Mouse (Mus musculus) lung, postnatal 0 days (tissue): ENCODE measurements around the gene Slc8a2. TPM values are rescaled to one million over a fixed set of nuclear protein-coding genes. Genes with fewer than 3 reads are reported as not detected.

Source experiments
- ATAC-seq: fragments of 200-750 bp; cut with Nextera tagmentation; 2 replicates; pipeline ENCODE4 v1.8.0; 2017; ENCODE audit warnings: moderate library complexity
- DNase-seq: peaks from one replicate; pipeline ENCODE4 v3.0.0-alpha.2; 2016; ENCODE audit warnings: low spot score
- H3K27ac ChIP-seq: fragments of 300-500 bp; sonication (generic); 2 replicates; pipeline ENCODE4 v1.5.1; 2014; ENCODE audit warnings: antibody characterized with exemption, mild to moderate bottlenecking, low read length, mixed read lengths
- H3K27me3 ChIP-seq: fragments of 300-500 bp; sonication (generic); replicated peaks from 2 replicates; pipeline ENCODE4 v1.6.1; 2014; ENCODE audit warnings: low read length, mixed read lengths; ENCODE audit not compliant: insufficient read depth
- H3K36me3 ChIP-seq: fragments of 300-500 bp; sonication (generic); 2 replicates; pipeline ENCODE4 v1.6.1; 2014; ENCODE audit warnings: low read length, mixed read lengths; ENCODE audit not compliant: insufficient read depth
- H3K4me1 ChIP-seq: fragments of 300-500 bp; sonication (generic); 2 replicates; pipeline ENCODE4 v1.6.1; 2014; ENCODE audit warnings: antibody characterized with exemption, low read depth, low read length, mixed read lengths; ENCODE audit not compliant: insufficient read depth
- H3K4me2 ChIP-seq: fragments of 300-500 bp; sonication (generic); replicated peaks from 2 replicates; pipeline ENCODE4 v1.6.1; 2014; ENCODE audit warnings: low read depth, mild to moderate bottlenecking, low read length, moderate library complexity, mixed read lengths
- H3K4me3 ChIP-seq: fragments of 300-500 bp; sonication (generic); 2 replicates; pipeline ENCODE4 v1.5.1; 2014; ENCODE audit warnings: low read depth, low read length
- H3K9ac ChIP-seq: fragments of 300-500 bp; sonication (generic); replicated peaks from 2 replicates; pipeline ENCODE4 v1.6.1; 2014; ENCODE audit warnings: low read depth, mild to moderate bottlenecking
- H3K9me3 ChIP-seq: fragments of 300-500 bp; sonication (generic); 2 replicates; pipeline ENCODE4 v1.6.1; 2016; ENCODE audit warnings: low read length, mixed read lengths
- CTCF ChIP-seq: IDR thresholded peaks from 2 replicates; pipeline ENCODE4 v1.5.1; 2016; ENCODE audit warnings: antibody characterized with exemption, mild to moderate bottlenecking
- EP300 ChIP-seq: IDR thresholded peaks from 2 replicates; pipeline ENCODE4 v1.6.1; 2016; ENCODE audit warnings: antibody characterized with exemption, mild to moderate bottlenecking, control low read depth
- WGBS: fragments of 180-500 bp; shearing (Covaris S2); extraction: QIAGEN DNeasy Blood & Tissue Kit; methylation state at CpG from one replicate; pipeline ENCODE4 v1.1.7; 2014; 5-methylcytosine and 5-hydroxymethylcytosine counted together
- polyA plus RNA-seq: library from polyadenylated mRNA; unstranded; fragments of >200 nt; fragmentation: Nextera tagmentation; extraction: Ambion mirVana; gene quantifications from 2 replicates; pipeline ENCODE4 v1.2.1, GENCODE M21; 2015

The Slc8a2 gene
- 0.04 and 0.05 TPM in 2 replicates for polyA plus RNA-seq

DNA sequence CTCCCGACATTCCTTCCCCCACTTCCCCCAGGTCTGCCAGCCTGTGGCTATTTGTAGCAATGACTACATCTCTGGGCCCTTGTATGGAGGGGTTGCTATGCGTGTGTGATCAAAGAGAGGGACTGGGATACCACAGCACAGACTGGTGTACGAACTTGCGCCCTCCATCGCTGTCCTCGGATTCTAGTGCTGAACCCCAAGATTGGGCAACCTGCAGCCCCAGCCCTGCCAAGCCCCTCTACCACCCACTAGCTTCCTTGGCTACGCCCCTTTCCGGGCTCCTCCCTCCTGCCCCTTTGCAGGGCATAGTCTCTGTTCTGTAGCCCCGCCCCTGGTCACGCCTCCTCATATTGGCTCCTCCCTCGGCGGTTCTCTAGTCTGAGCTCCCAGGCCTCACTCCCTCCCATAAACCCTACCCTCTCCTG is at the start of gene Slc8a2:
TSS of gene Slc8a2 (plus strand) at position 406 of the 425 bp plus-strand sequence.
- TF ChIP-seq CTCF (no peak), EP300 (no peak)
- no peak within 1 kb of the TSS for H3K9ac ChIP-seq
- 5% methylated on average over 12 of the region's 12 CpGs for WGBS
- DNase-seq (peak; percentile 78), ATAC-seq (peak; percentile 85)
- 0 out of 2 replicates have a peak, but pooled peaks cover 2% of the 10 kb centered on the region for H3K27me3 ChIP-seq
- no peak within 1 kb of the TSS for H3K27ac ChIP-seq
- H3K4me3 ChIP-seq: peak within 1 kb of the TSS; percentile 41
- no peaks in the 10 kb centered on the region for H3K4me1 ChIP-seq
- H3K36me3 ChIP-seq: 0 out of 2 replicates have a peak, but pooled peaks cover 5% of the 10 kb centered on the region
- no peaks in the 10 kb centered on the region for H3K9me3 ChIP-seq
- peak within 1 kb of the TSS; percentile 68 for H3K4me2 ChIP-seq

DNA sequence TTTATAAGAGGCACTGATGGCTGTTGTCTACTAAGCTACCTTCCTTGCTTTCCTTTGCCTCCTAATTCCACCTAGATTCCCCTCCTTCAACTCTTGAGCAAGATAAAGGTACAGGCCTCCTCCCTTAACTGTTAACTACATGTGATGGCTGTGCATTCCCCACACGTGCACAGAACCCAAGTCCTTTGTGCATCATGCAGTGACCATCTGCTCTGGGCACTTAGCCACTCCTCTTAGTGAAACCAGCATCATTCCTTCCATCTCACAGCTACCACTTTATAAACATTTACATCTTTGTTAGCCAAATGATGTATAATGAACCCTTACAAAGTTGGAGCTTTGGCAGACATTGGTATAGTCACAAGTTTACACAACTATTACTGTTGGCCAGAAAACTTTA is 49.7 kb upstream of the Slc8a2 start:
- TF ChIP-seq EP300 (no peak), CTCF (no peak)
- no peaks in the 10 kb centered on the region for H3K27me3 ChIP-seq
- no peak for DNase-seq
- H3K27ac ChIP-seq: no peak overlapping the region
- 39% methylated on average over 1 of the region's 1 CpGs for WGBS
- H3K9me3 ChIP-seq: no peaks in the 10 kb centered on the region
- H3K4me2 ChIP-seq: no peak overlapping the region
- no peak overlapping the region for H3K4me3 ChIP-seq
- H3K36me3 ChIP-seq: no peaks in the 10 kb centered on the region
- H3K9ac ChIP-seq: no peak overlapping the region
- no peak for ATAC-seq
- no peaks in the 10 kb centered on the region for H3K4me1 ChIP-seq

DNA sequence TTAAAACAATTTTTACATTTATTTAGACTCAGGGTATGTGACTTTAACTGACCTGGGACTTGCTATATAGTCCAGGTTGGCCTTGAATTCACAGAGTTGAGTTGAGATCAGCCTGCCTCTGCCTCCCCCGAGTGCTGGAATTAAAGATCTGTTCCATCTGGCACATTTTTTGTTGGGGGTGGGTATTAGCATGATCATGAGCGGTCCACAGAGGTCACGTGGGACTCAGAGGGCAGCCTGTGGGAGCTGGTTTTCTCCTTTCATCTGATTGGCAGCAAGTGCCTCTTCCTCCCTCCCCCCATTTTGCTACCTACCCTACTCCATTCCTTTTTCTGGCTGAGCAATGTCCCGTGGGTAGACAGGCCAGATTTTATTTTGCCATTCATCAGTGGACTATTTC is 49.0 kb upstream of the Slc8a2 start:
- TF ChIP-seq CTCF: no peak
- TF ChIP-seq EP300: no peak
- ATAC-seq (no peak), DNase-seq (no peak)
- Histone ChIP-seq H3K27me3 (no peaks in the 10 kb centered on the region), H3K9ac (no peak overlapping the region), H3K36me3 (no peaks in the 10 kb centered on the region), H3K4me1 (no peaks in the 10 kb centered on the region), H3K4me3 (no peak overlapping the region), H3K4me2 (no peak overlapping the region), H3K27ac (no peak overlapping the region), H3K9me3 (no peaks in the 10 kb centered on the region)
- 50% methylated on average over 4 of the region's 4 CpGs for WGBS

DNA sequence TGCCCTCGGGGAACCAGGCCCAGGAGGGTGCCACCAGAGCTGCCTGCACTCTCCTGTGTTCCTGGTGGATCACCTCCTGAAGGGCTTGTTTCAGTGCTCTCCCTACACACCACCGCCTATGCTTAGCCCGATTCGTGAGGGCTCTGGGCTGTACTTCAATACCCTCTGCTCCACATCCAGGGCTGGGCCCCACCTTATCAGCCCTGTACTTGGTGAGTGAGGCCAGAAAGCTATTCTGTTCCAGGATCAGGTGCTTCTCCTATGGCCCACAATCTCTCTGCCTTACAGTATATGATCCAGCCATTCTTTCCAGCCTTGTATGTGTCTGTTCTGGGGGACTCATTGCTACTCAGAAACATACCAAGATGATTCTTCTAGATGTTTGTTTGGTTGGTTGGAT is 46.3 kb upstream of the Slc8a2 start:
- DNase-seq: no peak
- TF ChIP-seq CTCF (no peak), EP300 (no peak)
- 61% methylated on average over 4 of the region's 4 CpGs for WGBS
- H3K4me2 ChIP-seq: no peak overlapping the region
- H3K27ac ChIP-seq: no peak overlapping the region
- H3K36me3 ChIP-seq: no peaks in the 10 kb centered on the region
- H3K4me3 ChIP-seq: no peak overlapping the region
- no peak for ATAC-seq
- H3K27me3 ChIP-seq: no peaks in the 10 kb centered on the region
- H3K4me1 ChIP-seq: no peaks in the 10 kb centered on the region
- no peaks in the 10 kb centered on the region for H3K9me3 ChIP-seq
- H3K9ac ChIP-seq: no peak overlapping the region

DNA sequence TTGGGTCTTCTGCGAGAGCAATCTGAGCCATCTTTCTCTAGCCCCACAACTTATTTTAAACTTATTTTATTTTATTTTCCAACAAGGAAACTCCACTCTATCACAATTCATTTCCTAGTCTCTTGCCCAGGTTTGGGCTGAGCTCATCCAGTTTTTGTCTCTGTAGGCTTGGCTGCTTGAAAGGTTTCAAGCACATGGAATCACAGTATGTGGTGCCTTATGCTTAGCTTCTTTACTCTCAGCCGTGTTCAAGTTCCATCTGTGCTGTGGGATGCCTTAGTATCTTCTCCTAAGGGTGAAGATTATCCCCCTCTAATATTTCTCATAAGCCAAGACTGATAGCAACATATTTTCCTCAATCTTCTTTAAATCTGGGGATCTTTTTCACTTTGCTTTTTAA is 42.0 kb upstream of the Slc8a2 start:
- WGBS: 72% methylated on average over 2 of the region's 2 CpGs
- no peak overlapping the region for H3K4me2 ChIP-seq
- no peak overlapping the region for H3K27ac ChIP-seq
- no peaks in the 10 kb centered on the region for H3K9me3 ChIP-seq
- H3K4me1 ChIP-seq: no peaks in the 10 kb centered on the region
- H3K36me3 ChIP-seq: no peaks in the 10 kb centered on the region
- no peaks in the 10 kb centered on the region for H3K27me3 ChIP-seq
- TF ChIP-seq EP300 (no peak), CTCF (no peak)
- H3K4me3 ChIP-seq: no peak overlapping the region
- no peak overlapping the region for H3K9ac ChIP-seq
- ATAC-seq (no peak), DNase-seq (no peak)

DNA sequence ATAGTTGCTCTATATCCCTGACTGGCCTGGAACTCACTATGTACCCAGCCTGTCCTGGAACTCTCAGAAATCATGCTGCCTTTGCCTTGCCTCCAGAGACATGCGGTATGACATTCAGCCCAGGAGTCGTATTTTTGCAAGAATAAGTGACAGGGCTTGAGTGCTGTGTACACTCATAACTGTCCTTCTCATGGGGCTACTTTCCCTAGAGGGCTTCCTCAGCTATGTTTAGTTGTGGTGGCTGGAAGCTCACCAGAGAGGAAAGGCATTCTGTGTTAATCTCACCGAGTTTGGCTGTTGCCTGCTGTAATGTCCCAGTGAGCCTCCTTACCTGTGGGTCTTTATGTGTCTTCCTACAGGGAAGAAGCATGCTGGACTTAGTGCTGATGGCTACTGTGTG is 35.0 kb upstream of the Slc8a2 start:
- no peak overlapping the region for H3K9ac ChIP-seq
- H3K9me3 ChIP-seq: no peaks in the 10 kb centered on the region
- H3K36me3 ChIP-seq: no peaks in the 10 kb centered on the region
- H3K27me3 ChIP-seq: no peaks in the 10 kb centered on the region
- no peak overlapping the region for H3K4me2 ChIP-seq
- H3K4me1 ChIP-seq: peaks cover 7% of the 10 kb centered on the region; the same call in 1 of the 2 replicates
- no peak for TF ChIP-seq EP300
- no peak for TF ChIP-seq CTCF
- no peak overlapping the region for H3K4me3 ChIP-seq
- DNase-seq (no peak), ATAC-seq (no peak)
- 59% methylated on average over 3 of the region's 3 CpGs for WGBS
- no peak overlapping the region for H3K27ac ChIP-seq
